Mouse (Mus musculus) gastrocnemius, postnatal 10 days (tissue): ENCODE measurements around the gene Pdcd4. TPM values are rescaled to one million over a fixed set of nuclear protein-coding genes. Genes with fewer than 3 reads are reported as not detected.
A peak's percentile ranks its signal among the peaks of the same experiment; 100 is the strongest.

Experiments used
- DNase-seq: peaks from one replicate; pipeline ENCODE4 v3.0.0; 2021; ENCODE audit warnings: mixed read lengths
- total RNA-seq, 2 experiments: library from RNA; stranded (reverse); gene quantifications; 2 replicates each; pipeline ENCODE4 v1.2.3; 2021

Gene Pdcd4
- total RNA-seq, 2 experiments from 2014 or later = 27.6 to 32.3 TPM

GRCm38 (mm10) chr19:53871502-53871901 is 20.5 kb upstream of the Pdcd4 start:
- no peak for DNase-seq

- no peak for DNase-seq
These were observed 18.9 kb upstream of the Pdcd4 start for GRCm38 (mm10) chr19:53872994-53873713.

DNA sequence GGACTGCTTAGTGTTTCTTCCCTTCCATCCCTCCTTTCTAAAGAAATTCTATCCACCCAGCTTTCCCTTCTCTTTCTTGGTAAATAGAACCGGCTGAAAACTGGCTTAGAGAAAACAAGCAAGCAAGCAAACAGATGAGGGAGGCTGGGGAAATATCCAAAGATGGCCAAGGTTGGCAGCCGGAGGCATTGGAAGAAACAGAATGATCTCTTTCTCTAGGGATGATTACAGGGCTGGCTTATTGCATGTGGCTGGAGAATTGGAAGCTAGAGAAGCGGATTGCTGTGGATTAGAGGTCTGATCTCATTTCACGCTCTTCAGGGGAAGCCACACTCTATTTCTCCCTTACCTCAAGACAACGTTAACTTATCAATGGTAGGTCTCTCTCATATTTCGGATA is 16.8 kb upstream of the Pdcd4 start:
- DNase-seq = no peak

DNA sequence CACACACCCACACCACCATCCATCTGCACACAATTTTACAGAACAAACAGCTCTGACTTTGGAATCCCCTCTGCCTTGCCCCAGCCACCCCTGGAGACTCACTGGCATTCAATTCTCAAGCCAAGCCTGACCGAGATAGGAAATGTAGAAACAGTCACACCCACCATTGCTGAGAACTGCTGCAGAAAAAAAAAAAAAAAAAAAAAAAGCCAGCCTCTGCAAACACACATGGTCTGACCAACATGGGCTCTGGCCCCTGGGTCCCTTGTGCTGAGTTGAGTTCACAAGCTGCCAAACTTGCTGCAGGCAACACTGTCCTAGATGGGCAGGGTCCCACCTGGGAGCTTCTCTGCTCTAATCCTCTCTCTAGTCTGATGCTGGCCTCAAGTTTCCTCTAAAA is 14.3 kb upstream of the Pdcd4 start:
- DNase-seq = no peak

GRCm38 (mm10) chr19:53880460-53880859 is 11.6 kb upstream of the Pdcd4 start:
- DNase-seq = no peak

DNA sequence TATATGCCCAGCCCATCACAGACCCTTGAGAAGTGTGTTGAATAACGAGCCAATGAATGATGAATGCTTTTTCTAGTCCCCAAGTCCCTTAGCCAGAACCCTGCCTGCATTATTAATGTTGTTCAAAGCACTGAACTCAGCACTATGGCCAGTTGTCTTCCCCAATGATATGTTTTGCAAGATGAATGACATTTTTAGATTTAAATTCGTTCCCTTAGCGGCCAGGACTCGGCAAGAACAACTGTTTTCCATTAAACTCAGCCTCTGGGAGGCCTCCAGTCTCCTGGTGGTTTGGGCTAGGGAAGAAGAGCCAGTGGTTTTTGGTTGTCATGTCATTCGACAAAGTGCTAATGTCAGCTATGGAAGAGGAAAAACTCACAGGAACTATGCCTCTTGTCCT is 10.2 kb upstream of the Pdcd4 start:
- DNase-seq = no peak

GRCm38 (mm10) chr19:53885450-53885849 is 6.6 kb upstream of the Pdcd4 start:
- DNase-seq = no peak

GRCm38 (mm10) chr19:53886576-53887370 is 5.3 kb upstream of the Pdcd4 start:
- no peak for DNase-seq

DNA sequence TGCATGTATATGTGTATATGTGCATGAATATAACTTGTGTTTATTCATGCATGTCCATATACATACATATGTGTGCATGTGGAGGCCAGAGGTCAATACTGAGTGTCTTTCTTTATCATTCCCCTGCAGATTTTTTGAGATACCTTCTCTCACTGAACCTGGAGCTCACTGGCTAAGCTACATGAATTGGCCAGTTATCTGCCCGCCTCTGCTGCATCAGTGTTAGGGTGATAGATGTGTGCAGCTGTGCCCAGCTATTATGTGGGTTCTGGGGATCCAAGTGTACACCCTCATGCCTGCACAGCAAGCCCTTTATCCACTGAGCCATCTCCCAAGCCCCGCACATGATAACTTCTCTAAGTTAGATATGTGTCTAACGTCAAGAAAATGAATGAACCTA is 4.2 kb upstream of the Pdcd4 start:
- DNase-seq = no peak

DNA sequence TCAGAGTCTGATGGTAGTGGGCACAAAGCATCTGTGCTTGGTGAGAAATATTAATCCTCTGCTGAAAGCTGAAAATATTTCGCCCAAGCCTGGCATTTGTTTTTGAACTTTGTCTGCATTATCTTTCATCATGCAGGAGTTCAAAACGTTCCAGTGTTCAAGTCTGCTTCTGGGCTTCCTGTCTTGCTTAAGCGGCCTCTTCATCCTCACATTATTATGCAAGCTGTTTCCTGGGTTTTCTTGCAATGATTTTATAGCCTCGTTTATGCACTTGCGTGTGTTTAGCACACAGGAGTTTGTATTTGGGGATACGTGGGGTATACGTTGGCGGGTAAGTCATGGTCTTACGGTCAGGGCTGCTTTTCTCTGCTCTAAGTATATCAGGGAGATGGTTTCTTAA is 3.7 kb upstream of the Pdcd4 start:
- no peak for DNase-seq

- no peak for DNase-seq
These were observed 2.5 kb upstream of the Pdcd4 start for GRCm38 (mm10) chr19:53889555-53889954.

DNA sequence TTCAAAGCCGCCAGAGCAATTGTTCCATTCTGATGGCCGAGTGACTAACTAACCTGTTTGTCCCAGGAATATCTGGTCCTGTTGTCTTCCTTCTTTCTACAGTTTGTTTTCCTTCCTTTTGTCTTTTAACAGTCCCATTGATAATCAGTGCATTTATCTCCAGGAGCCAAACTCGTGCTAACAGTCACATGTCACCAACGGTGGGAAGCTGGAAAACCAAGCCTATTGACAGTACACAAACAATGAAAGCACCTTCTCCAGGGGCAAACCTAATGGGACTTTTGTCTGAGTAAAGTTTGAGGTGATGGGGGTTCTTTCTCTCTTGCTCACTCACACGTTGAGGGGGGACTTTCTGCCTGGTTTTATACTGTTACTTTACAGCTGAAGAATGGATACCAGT is 1.8 kb upstream of the Pdcd4 start:
- no peak for DNase-seq

GRCm38 (mm10) chr19:53890781-53891251 is 1.2 kb upstream of the Pdcd4 start:
- no peak for DNase-seq

DNA sequence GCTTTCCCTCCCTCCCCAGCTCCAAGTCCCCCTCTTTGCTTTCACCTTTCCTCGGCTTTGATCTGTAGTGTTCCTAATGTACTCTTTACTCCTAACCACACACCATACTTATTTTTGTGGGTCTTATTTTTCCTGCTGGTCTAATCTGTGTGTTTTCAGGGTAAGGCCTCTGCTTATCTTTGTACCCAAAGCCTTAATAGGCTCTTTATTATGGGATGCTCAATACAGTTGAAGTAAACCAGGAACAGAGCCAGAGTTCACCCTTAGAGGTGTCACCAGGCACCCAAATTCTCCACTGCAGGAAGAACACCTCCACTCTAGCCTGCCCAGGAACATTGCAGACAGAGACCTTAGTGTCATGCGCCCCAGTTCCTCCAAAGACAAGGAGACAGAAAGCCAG is 462 bp upstream of the Pdcd4 start:
- DNase-seq = no peak

DNA sequence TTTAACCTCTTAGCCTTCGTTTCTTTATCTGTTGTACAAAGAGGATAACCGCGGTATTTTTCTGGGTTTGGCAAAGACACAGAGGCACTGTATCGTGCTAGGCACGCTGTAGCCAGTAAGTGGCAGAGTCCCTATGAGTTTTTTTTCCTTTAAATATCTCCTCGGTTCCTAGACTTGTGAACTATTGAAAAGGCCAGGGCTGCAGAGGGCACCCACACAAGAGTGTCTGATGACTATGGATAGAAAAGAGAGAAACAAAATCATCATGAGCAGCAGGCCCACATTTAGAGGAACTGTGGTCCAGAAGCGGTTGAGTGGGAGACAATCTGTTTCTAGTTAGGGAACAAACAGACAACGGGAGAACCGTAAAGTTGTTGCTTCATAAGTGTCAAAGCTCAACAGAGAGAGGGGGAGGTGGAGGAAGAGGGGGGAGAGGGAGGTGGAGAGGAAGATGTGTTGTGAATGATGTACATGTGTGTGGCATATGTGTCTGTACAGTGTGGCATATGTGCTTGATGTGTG is 868 bp downstream of the Pdcd4 start:
- DNase-seq = no peak

DNA sequence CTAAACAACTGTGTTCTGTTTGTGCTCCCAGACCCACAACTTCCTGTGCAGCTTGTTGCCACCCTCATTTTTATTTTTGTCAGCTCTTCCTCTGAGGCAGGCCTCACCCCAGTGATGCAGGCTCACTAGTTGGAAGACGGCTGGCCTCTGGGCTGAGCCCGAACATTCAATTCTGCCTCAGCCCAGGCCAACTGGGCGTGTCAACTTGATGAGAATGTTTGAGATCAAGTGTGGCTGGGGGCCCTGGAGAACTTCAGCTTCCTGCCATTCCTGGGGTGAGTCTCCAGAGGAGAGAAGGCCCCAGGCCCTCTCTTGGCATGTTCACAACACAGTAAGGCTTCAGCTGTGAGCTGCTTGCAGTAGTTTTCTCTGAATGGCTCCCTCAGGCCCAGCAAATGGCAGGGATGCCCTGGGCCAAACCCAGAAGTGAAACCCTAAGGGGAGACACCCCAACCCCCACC is 1.7 kb downstream of the Pdcd4 start:
- peak; percentile 41 for DNase-seq

GRCm38 (mm10) chr19:53894538-53895121 is 2.6 kb downstream of the Pdcd4 start:
- no peak for DNase-seq

DNA sequence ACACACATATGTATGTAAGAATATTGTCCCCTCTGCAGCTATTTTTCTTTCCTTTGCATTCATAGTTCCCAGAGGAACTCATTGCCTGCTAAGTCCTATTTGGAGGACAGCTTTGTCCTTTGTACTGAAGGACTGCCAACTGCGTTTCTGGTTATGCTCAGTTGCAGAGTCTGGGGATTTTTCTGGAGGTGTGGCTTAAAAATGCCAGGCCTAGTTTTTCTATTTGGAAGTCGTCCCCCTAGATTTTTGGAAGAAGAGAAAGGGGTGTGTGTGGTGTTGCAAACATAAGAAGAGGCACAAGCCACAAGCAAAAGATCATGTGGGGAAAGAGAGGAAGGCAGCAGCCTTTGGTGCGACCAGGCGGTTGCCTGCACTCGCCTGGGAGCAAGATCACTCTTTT is 6.0 kb downstream of the Pdcd4 start:
- DNase-seq = no peak

DNA sequence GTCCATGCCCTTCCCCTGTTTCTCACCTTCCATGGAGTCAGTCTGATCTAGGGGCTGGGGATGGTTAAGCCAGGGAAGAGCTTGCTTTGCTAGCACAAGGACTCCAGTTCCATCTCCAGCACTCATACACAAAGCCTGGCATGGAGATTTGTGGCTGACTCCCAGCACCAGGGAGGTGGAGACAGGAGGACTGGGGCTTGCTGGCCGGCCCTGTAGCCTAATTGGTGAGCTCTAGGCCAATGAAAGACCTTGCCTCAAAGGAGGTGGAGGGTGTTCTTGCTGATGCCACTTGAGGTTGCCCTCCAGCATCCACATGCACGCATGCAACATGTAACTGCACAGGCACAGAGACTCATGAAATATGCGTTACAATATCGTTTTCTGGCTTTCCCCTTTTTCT is 6.5 kb downstream of the Pdcd4 start:
- DNase-seq = no peak

- DNase-seq = no peak
These were observed 7.2 kb downstream of the Pdcd4 start for GRCm38 (mm10) chr19:53898970-53899900.

DNA sequence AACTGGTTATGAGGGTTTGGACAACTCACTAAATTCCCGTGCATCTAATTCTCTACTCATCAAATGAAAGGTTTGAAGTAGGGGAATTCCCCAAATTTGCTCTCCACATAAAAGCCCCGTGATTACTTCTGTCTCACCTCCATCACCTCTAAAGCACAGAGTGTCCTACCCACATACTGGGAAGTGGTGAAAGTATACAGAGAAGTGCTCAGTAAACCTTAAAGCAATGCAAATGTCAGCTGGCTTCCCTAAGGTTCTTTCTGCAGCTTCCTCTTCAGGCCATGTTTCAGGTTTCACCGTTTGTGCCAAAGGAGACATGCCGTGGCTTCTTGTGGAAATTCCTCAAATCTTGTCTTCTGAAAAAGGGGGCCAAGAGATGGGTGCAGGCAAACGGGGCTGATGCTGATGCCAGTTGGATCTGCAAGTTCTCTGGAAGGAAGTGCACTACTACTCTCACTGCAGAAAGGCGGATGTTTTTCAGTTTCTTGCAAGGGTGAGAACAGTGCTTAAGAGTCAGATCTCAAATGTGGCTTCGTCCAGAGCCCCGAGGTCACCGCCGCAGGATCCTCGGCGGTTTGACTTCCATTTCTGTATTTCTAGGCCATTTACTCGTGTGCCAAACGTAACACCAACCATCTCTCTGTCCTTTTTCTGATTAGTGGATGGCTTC is 8.0 kb downstream of the Pdcd4 start:
- no peak for DNase-seq
